Mouse (Mus musculus): ENCODE results near the gene Gm6096.

Gene Gm6096

DNA sequence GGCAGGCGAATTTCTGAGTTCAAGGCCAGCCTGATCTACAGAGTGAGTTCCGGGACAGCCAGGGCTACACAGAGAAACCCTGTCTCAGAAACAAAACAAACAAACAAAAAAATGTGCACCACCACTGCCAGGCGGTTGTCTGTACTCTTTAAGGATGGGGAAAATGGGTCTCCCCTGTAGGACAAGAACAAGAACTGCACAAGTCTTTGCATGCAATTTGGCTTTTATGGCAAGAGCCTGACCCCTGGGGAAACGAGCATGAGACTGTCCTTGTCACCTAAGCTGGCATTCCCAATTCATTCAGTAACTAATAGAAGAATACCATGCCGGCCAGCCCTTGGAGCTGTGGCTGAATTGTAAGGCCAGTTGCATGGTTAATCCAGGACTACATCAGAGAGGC is 15.2 kb upstream of the Gm6096 start:
- DNase-seq (ENCODE audit: low spot score) = no peak

DNA sequence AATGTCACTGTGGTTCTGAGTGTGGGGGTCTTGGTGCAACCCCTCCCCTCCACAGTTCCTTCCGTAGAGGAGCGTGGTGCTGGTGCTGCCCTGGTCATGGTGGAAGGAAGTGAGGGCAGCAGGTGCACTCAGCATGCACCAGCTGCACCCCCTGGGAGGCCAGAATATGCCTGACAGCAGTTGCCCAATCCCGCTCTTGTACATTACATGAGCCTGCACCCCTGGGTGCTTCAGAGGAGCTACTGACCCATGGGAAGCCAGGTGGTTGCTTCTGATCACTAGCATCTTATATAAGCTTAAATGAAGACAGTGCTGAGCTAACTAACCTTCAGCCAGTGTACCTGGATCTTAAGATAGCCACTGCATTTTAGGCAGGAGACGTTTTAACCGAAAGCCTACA is 12.8 kb upstream of the Gm6096 start:
- no peak for DNase-seq (ENCODE audit: low spot score)

DNA sequence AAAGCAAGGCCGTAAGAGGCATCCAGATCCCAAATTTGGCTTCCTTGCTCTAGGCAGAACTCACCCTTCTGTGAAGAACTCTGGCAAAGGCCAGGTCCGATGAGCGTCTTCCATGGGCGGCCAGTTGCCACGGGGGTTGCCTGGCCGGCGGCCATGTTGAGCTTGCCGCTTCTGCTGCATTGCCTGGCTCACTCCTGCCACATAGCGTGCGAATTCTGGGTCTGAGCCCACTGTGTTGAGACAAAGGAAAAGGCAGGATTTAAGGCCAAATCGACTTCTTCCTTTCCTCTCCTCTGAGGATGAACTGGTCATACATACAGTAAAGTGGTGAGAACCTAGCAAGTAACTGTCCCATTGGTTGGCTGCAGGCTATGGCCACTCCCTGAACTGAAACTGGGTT is 8.7 kb upstream of the Gm6096 start:
- DNase-seq (ENCODE audit: low spot score) = no peak

DNA sequence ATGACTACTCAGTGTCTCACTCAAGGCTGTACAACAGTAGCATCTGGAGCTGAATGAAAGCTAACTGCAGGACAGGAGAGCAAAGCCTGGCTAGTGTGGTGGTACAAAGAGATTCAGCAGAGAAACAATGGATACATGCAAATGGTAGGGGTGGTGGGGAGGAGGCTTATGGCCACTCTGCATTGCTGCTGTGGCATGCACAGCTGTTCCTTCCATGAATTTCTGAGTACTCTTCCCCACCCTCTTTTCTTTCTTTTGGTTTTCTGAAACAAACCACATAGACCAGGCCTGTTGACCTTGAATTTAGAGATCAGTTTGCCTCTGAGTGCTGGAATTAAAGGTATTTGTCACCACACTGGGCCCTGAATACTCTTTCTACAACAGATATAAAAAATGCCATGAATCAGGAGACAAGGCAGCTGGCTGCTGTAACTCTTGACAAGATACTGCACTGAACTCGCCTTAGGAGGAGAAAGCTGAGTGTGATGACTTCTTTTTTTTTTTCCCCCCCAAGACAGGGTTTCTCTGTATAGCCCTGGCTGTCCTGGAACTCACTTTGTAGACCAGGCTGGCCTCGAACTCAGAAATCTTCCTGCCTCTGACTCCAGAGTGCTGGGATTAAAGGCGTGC is 3.9 kb upstream of the Gm6096 start:
- DNase-seq (ENCODE audit: low spot score) = no peak

DNA sequence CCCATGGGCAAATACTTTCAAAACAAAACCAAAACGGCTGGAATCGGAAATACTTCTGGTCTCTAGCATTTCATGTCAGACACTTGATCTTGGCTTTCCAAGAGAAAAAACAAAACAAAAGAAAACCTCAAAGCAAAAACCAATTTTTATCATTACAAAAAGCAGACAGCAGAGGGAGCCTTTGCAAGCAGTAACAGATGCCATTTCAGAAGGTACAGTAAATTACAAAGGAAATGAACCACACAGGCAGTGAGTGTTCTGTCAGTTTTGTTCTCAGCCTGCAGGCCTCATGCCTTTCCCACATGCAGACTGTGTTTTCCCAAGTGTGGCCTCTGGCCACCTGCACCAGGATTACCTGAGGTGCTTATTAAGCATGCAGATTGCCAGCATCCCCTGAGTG is 1.2 kb downstream of the Gm6096 start:
- DNase-seq (ENCODE audit: low spot score) = no peak

DNA sequence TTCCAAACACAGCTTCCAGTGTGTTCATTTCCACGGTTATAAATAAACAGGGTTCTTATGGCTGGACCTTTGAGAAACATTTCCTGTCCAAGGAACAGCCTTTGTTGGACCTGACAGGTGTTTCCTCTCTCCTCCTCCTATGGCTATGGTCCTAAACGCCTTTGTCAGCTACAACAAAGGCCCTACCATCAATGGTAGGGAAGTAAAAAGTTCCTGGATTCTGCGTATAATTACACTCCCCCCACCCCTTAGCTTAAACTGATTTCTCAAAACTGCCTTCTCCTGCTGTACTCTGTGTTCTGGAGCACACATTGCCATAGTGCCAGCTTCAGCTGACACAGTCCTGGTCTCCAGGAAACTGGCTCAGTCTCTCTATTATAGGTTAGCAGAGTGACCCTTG is 4.3 kb downstream of the Gm6096 start:
- no peak for DNase-seq (ENCODE audit: low spot score)

DNA sequence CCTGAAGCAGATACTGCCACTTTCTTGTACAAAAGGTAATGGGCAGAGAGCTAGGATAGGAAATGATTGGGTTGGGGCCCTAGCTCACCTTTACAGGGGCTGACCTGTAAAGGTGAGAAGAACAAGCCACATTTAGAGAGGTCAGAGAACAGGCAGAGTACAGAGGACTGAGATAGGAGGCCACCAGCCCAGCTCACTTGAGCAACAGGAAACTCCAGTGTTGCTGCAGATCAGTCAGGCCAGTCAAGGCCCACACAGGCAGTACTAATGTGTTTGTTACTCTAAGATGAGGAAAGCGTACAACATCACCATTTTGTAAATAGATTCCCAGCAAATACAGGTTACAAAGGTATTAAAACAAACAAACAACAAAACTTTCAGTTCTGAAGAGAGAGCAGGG is 5.1 kb downstream of the Gm6096 start:
- DNase-seq (ENCODE audit: low spot score) = no peak

DNA sequence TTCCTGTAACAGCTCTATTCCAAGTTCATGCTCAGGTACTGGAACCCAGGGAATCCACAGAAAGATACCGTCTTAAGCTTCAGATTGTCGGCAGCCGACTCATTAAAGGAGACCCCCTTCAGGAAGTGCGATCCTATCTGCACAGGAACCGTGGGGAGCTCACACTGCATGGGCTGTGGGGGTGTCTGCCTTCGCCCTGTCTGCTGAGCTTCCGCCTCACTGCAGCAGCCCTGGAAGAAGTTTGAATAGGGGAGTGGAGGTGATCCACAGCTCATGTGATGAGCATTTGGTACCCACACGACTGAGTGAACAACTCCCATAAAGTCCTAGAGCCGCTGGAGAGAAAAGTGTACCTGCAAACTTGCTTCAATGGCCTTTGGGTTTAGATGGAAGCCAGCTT is 6.4 kb downstream of the Gm6096 start:
- DNase-seq (ENCODE audit: low spot score) = no peak

DNA sequence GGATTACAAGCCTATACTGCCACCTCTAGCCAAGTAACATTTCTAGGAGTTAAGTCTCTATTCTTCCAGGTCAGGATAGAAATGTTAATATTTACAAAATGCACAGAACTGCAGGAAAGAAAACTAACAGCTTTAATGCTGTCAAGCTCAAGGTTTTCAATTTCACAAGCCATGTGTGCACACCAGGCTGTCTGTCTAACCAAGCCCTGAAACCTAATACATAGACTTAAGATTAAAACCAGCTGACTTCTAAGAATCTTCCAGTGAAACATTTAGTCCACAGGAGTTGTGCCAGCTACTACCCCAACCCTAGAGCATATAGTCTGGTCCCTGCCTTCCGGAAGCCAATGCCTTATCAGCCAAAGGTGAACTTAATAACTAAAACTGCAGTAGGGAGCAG is 7.6 kb downstream of the Gm6096 start:
- no peak for DNase-seq (ENCODE audit: low spot score)

DNA sequence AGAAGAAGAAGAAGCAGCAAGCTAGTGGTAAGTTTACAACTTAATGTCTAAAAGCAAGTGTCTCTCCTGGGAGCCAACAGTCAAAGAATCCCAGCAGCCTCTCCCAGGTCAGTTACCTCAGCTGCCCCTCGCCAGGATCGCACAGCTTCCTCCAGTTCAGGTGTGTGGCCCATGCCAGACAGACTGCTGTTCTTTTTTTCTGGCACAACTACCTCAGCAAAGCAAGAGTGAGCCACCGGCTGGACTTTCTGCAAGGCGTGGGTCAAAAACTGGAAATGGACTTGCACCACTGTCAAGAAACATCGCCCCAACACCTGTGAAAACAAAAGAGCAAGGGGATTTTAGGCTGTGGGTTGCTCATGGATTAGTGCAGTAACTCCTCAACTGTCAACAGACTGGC is 12.6 kb downstream of the Gm6096 start:
- DNase-seq (ENCODE audit: low spot score) = no peak

DNA sequence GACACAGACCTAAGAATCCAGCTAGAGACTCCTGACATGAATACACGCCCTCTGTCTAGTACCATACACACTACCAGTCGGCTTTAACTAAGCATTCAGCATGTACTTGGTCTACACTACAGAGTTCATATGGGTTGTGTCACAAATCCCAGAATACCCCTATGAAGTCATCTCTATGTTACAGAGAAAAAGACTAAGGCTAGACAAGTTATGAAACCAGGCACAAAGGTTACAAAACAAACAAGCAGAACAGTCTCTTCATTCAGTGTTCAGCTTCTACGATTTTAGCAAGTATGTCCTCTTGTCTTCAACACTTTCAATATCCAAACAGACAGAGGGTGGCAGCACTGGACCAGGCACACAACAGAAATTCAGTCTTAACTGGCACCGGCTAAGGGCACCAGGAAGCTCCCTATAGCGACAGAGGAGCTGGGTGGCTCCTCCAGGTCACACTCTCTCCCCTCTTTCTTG is 15.1 kb downstream of the Gm6096 start:
- no peak for DNase-seq (ENCODE audit: low spot score)

DNA sequence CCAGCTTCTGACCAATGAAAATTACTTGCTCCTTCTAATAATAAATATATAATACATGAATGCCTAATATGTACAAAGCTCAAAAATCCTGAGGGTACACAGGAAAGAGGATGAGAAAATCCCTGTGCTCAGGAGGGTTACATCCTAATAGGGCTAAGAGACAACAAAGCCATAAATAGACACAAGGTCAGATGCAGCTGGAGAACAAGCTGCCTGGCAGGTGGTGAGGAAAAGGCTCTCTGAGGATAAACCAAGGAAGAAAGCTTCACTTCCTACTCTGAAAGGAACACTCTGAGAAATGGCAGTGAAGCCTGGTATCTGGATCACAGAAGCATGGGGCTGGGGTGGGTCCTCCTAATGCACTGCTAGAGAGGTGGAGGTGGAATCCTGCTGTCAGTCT is 15.6 kb downstream of the Gm6096 start:
- DNase-seq (ENCODE audit: low spot score) = no peak

DNA sequence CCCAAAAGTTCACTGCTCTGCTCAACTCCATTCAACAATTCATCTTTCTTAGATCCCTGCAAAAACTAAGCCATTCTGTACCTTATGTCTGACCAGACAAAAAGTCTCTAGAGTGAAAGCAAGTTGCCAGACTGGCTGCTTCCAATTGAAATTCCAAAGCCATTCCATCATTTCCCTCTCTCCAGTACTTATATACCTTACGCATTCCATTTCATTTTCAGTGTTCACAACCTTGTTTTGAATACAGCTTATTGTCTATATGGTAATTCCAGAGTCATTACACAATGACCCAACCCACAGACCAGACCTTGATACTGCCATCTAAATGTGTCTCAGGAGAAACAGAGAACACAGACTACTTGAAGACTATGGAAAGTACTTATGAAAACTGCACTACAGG is 17.6 kb downstream of the Gm6096 start:
- DNase-seq (ENCODE audit: low spot score) = no peak

DNA sequence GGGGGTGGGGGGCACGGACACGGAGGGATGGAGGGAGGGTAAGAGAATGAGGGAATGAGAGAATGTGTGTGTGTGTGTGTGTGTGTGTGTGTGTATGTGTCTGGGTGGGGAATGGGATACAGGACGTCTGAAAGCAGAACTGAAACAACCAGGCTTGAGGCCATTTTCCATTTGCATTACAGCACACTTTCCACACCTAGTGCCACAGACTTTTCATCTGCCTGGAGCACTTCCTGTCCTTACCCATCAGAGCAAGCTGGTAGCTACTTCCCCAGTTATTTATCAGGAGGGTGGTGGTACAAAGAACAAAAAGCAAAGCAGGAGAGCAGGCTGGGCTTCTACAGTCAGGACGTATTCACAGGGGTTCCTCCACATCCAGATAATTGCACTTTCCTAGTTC is 21.6 kb downstream of the Gm6096 start:
- DNase-seq (ENCODE audit: low spot score) = no peak

DNA sequence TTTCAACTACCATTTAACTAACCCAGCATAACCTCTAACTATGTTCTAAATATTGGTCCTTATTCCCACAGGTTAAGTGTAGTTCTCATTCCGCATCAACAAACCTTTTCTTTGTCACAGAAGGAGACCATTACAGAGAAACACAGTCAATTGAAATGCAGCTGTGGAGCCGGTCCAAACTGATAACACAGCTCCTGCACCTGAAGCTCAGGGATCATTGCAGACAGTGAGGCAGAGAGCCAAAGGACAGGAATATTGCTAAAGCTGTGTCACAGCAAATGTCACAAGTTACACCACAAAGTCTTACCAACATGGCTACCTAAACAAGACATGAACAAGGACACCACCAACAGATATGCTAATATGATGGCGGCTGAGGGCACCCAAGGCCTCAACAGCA is 25.2 kb downstream of the Gm6096 start:
- no peak for DNase-seq (ENCODE audit: low spot score)

DNA sequence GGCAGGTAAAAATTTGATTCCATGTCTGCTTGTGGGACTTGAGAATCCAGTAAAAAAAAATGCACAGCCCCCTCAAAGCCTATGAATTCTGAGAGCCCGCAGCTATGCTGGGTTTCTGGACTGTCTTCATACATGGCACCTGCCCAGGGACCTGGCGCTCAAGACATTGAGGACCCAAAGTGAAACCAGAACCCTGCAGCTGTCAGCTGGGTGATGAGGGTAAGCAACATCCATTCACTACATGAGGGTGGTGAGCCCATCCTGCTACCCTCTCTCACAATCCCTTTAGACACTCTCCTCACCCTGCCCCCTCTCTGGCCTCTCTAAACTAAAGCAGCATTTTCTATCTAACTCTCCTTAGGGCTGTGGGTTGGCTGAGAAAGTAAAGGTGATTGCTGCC is 26.8 kb downstream of the Gm6096 start:
- no peak for DNase-seq (ENCODE audit: low spot score)

DNA sequence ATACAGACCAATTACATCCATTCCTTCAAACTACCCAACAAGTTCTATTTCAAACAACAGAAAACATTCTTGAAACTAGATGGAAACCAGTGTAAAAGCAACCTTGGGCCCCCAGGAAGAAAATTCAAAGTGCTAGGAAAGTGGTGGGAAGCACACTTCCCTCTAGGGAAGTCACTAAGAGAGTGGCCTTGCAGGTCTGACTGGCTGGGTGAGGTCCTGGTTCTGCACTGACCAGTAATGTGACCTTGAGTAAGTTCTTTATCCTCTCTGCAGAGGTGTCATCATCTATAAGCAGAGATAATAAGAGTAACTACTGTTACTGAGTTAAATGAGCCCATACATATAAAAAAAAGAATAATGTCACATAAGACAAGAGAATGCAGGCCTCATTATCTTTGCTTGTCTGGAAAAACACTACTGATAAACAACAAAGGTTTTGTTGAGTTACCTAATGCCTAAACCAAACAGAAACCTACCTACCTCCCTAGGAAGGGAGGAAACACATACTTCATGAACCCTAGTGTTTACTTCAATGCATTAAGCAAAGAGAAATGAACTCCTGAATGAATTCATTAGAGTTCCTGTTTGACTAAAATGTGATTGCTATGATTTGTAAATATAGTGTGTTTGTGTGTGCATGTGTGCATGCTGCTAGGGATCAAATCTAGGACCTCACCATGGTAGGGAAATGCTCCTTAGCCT is 39.8 kb downstream of the Gm6096 start:
- DNase-seq (ENCODE audit: low spot score) = no peak

DNA sequence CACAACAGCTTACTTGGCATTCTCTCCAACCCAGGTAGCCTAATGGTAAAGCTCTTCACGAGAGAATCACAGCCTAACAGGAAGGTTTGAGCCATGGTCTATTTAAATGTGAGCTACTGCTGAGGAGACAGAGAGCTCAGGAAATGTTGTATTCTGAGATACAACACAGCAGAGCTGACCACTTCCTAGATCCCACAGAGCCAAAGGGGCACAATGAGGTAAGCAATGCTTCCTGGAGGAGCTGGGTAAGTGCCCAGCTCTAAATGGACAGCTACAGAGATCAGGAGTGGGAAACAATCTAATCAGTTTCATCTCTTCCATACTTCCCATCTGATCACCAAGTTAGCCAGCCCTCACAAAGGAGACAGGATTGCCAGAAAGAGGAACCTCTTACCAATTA is 40.4 kb downstream of the Gm6096 start:
- no peak for DNase-seq (ENCODE audit: low spot score)

DNA sequence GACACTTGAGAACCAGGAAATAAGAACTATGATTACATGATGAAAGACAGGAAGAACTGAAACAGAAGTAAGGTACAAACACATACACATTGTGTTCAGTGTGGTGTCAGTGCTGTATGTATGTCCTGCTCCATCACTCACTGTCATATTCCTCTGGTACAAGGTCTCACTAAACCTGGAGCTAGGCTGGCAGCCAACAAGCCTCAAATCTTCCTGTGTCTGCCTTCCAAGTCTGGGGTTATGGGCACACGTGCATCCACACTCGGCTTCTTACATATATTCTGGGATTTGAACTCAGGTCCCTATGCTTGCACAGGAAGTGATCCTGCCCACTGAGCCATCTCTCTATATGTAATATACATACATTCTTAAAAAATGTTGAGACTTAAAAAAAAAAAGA is 41.8 kb downstream of the Gm6096 start:
- DNase-seq (ENCODE audit: low spot score) = no peak

DNA sequence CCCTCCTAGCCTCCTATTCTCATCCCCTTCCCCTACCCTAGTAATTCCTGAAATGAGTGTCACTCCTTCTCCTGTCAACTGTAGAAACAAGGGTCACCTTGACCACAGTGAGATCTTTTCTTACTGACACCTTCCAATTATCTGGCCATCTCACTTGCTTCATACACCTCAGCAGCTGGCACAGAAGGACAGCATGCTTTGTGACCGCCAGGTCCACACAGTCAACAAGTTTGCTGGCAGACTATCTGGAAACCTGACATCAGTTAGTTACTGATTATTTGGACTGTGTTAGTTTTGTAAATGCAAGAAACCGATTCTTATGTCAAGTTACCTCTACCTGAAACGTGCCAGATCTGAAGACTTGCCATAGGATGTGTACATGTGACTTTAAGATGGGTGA is 45.3 kb downstream of the Gm6096 start:
- DNase-seq (ENCODE audit: low spot score) = no peak

DNA sequence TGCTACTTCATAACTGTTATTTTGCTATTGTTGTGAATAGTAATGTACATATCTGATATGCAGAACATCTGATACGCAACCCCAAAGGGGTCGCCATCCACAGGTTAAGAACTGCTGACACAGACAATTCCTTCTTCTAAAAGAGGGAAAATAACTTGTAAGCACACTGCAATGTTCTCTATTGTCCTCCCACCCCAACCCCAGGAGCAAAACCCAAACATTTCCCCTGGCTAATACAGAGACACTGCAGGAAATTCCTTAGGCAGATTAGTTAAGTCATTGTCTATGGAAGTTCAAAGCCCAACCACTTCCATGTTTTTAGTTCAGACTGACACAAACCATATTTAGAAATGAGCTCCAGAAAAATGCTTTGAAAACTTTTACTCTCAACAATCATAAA is 48.0 kb downstream of the Gm6096 start:
- no peak for DNase-seq (ENCODE audit: low spot score)

Measured in spleen, adult 12 weeks (tissue).